Mouse (Mus musculus) ES-E14 (cell line): ENCODE results near the gene Zfyve21. TPM values are rescaled to one million over a fixed set of nuclear protein-coding genes. Genes with fewer than 3 reads are reported as not detected.

Experiments
- DNase-seq: peaks from one replicate; pipeline ENCODE4 v3.0.0-alpha.2; 2013; ENCODE audit warnings: low read depth, low spot score
- H3K27ac ChIP-seq: 2 replicates; pipeline ENCODE4 v1.5.1; 2012; ENCODE audit warnings: low read depth, mild to moderate bottlenecking, low read length, moderate library complexity, mixed read lengths; ENCODE audit not compliant: poor library complexity, insufficient read depth, severe bottlenecking
- H3K36me3 ChIP-seq: 2 replicates; pipeline ENCODE4 v1.6.1; 2012; ENCODE audit warnings: mild to moderate bottlenecking, low read length, moderate library complexity, mixed read lengths; ENCODE audit not compliant: control insufficient read depth, poor library complexity, insufficient read depth, severe bottlenecking
- H3K4me1 ChIP-seq, 2 experiments: fragments of 150-350 bp in 1 of 2; sonication (generic) in 1 of 2; 2 replicates each; pipeline ENCODE4 v1.6.1; 2012; ENCODE audit warnings: low read length in 2 of 2, mild to moderate bottlenecking in 1 of 2, mixed read lengths in 1 of 2; ENCODE audit not compliant: control insufficient read depth in 2 of 2, insufficient read depth in 2 of 2, poor library complexity in 1 of 2
- H3K4me3 ChIP-seq, 2 experiments: fragments of 150-350 bp in 1 of 2; sonication (generic) in 1 of 2; 2 replicates each; pipeline ENCODE4 v1.5.1; 2012; ENCODE audit warnings: low read length in 2 of 2, low read depth in 1 of 2, mild to moderate bottlenecking in 1 of 2, mixed read lengths in 1 of 2; ENCODE audit not compliant: insufficient read depth in 1 of 2, poor library complexity in 1 of 2, severe bottlenecking in 1 of 2
- H3K9ac ChIP-seq: 2 replicates; pipeline ENCODE4 v1.6.1; 2012; ENCODE audit warnings: low read depth, mild to moderate bottlenecking, low read length, mixed read lengths; ENCODE audit not compliant: poor library complexity, insufficient read depth, severe bottlenecking
- H3K9me3 ChIP-seq: fragments of 150-350 bp; sonication (generic); 2 replicates; pipeline ENCODE4 v1.6.1; 2012; ENCODE audit warnings: low read depth, mild to moderate bottlenecking, low read length; ENCODE audit not compliant: control insufficient read depth, insufficient read depth
- CHD2 ChIP-seq: IDR thresholded peaks from 2 replicates; pipeline ENCODE4 v1.6.1; 2014; ENCODE audit warnings: mild to moderate bottlenecking, low read depth, low read length, inconsistent platforms
- HCFC1 ChIP-seq: IDR thresholded peaks from 2 replicates; pipeline ENCODE4 v1.6.1; 2012; ENCODE audit warnings: low read length, inconsistent platforms, borderline replicate concordance; ENCODE audit not compliant: insufficient read depth
- MAFK ChIP-seq: IDR thresholded peaks from 2 replicates; pipeline ENCODE4 v1.6.1; 2014; ENCODE audit warnings: mild to moderate bottlenecking, low read depth, low read length, inconsistent platforms; ENCODE audit not compliant: insufficient read depth
- ZC3H11A ChIP-seq: IDR thresholded peaks from 2 replicates; pipeline ENCODE4 v1.6.1; 2012; ENCODE audit warnings: low read depth, mild to moderate bottlenecking, inconsistent platforms, low read length, borderline replicate concordance
- ZNF384 ChIP-seq: IDR thresholded peaks from 2 replicates; pipeline ENCODE4 v1.6.1; 2012; ENCODE audit warnings: low read depth, low read length, inconsistent platforms
- in situ Hi-C, 2 experiments: fragments of 600-800 bp; cut with MboI; formaldehyde crosslinking; loops; one replicate each; pipeline ENCODE4 v1.15.1; 2025; ENCODE audit warnings: low sequenced_read_pairs in 2 of 2, inconsistent platforms in 1 of 2; ENCODE audit not compliant: unreplicated experiment in 2 of 2
- total RNA-seq: library from RNA; depleted of rRNA; stranded (reverse); fragments of 300-350 nt; gene quantifications from 2 replicates; pipeline ENCODE4 v1.2.3, GENCODE M21; 2012

The Zfyve21 gene
- total RNA-seq, 1 experiment, result 27.0 TPM

- Histone ChIP-seq H3K9me3 (no peaks in the 10 kb centered on the region), H3K4me1 (no peaks in the 10 kb centered on the region), H3K27ac (no peak overlapping the region), H3K9ac (no peak overlapping the region), H3K4me3 (no peak overlapping the region), H3K36me3 (peaks cover 36% of the 10 kb centered on the region)
- TF ChIP-seq MAFK (no peak), HCFC1 (no peak), ZC3H11A (no peak), CHD2 (no peak), ZNF384 (no peak)
- in situ Hi-C loops, result no loop called here
- DNase-seq, result no peak
Measured at GRCm38 (mm10) chr12:111829447-111829846, 15.5 kb downstream of the Zfyve21 start.

GRCm38 (mm10) chr12:111829954-111830353, 16.0 kb downstream of the Zfyve21 start:
- TF ChIP-seq MAFK, result no peak
- no peak for TF ChIP-seq CHD2
- TF ChIP-seq HCFC1, result no peak
- no peak for TF ChIP-seq ZC3H11A
- no peak for TF ChIP-seq ZNF384
- H3K9me3 ChIP-seq, result no peaks in the 10 kb centered on the region
- H3K4me1 ChIP-seq, result no peaks in the 10 kb centered on the region
- DNase-seq, result no peak
- no peak overlapping the region for H3K9ac ChIP-seq
- in situ Hi-C loops, result no loop called here
- no peak overlapping the region for H3K4me3 ChIP-seq
- no peak overlapping the region for H3K27ac ChIP-seq
- peaks cover 30% of the 10 kb centered on the region for H3K36me3 ChIP-seq

GRCm38 (mm10) chr12:111830375-111830774, 16.4 kb downstream of the Zfyve21 start:
- H3K36me3 ChIP-seq, result peaks cover 26% of the 10 kb centered on the region
- H3K4me3 ChIP-seq, result no peak overlapping the region
- H3K27ac ChIP-seq, result no peak overlapping the region
- TF ChIP-seq CHD2 (no peak), HCFC1 (no peak), ZNF384 (no peak), ZC3H11A (no peak), MAFK (no peak)
- H3K9me3 ChIP-seq, result no peaks in the 10 kb centered on the region
- H3K4me1 ChIP-seq, result no peaks in the 10 kb centered on the region
- in situ Hi-C loops, result no loop called here
- no peak overlapping the region for H3K9ac ChIP-seq
- DNase-seq, result no peak

- in situ Hi-C loops, result no loop called here
- Histone ChIP-seq H3K4me3 (no peak overlapping the region), H3K27ac (no peak overlapping the region), H3K4me1 (no peaks in the 10 kb centered on the region), H3K9me3 (no peaks in the 10 kb centered on the region), H3K9ac (no peak overlapping the region), H3K36me3 (peaks cover 12% of the 10 kb centered on the region; the same call in 1 of the 2 replicates)
- TF ChIP-seq CHD2, result no peak
- TF ChIP-seq MAFK, result no peak
- no peak for TF ChIP-seq ZNF384
- no peak for TF ChIP-seq ZC3H11A
- no peak for TF ChIP-seq HCFC1
- no peak for DNase-seq
Measured at GRCm38 (mm10) chr12:111832643-111833042, 18.7 kb downstream of the Zfyve21 start.

- Histone ChIP-seq H3K9ac (no peak overlapping the region), H3K36me3 (peaks cover 6% of the 10 kb centered on the region; the same call in 1 of the 2 replicates), H3K4me1 (no peaks in the 10 kb centered on the region), H3K27ac (no peak overlapping the region), H3K4me3 (no peak overlapping the region), H3K9me3 (no peaks in the 10 kb centered on the region)
- TF ChIP-seq MAFK, result no peak
- TF ChIP-seq ZC3H11A, result no peak
- no peak for TF ChIP-seq HCFC1
- TF ChIP-seq CHD2, result no peak
- TF ChIP-seq ZNF384, result no peak
- DNase-seq, result no peak
- in situ Hi-C loops, result no loop called here
Measured at GRCm38 (mm10) chr12:111833457-111833856, 19.5 kb downstream of the Zfyve21 start.
